Mouse (Mus musculus) liver, postnatal 0 days (tissue): Measurements from ENCODE around the gene Ttk.

Experiments
- CTCF ChIP-seq: sonication (generic); IDR thresholded peaks from 2 replicates; pipeline ENCODE4 v1.5.1; 2016; ENCODE audit warnings: antibody characterized with exemption, low read depth
- EP300 ChIP-seq: IDR thresholded peaks from 2 replicates; pipeline ENCODE4 v1.6.1; 2016; ENCODE audit warnings: antibody characterized with exemption, low read depth, mild to moderate bottlenecking

DNA sequence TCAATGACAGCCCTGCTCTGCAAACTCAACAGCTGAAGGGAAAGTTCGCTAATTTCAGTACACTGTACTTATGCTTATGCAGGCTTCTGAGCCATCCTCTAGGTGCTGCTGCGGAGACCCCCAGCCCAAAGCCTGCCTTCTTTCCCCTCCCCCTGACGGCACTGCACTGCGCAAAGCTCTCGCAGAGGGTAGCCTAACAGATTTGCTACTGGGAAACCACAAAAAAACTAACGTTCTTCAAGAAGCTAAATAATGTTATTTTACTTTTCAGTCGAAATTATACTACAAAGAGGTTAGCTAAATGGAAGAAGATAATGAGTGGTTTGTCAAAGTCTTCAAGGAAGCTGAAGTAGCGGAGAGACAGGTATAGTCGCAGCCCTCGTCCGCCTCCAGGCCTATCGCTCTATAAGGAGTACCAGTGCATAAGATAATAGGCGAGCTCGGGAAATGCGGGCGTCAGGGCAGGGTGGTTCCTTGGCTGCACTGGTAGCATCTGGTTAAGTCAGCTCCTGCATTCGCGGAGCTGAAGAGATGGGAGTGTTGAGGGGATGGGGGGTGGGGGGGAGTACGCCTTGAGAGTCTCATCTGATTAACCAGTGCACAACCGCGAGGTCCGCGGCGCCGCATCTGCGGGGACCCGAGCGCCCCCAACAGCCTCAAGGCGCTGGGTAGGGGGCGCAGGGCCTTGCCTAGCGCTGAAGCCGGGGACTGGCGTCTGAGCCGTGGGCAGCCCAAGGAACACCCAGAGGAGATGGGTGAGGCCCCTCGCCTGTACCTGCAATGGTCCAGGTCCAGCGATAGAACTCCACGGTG, 29.1 kb upstream of the Ttk start:
- TF ChIP-seq CTCF, result no peak
- TF ChIP-seq EP300, result no peak
